Mouse (Mus musculus) left cerebral cortex, postnatal 36 days (tissue): ENCODE data around the gene Wdr45. TPM values are rescaled to one million over a fixed set of nuclear protein-coding genes. Genes with fewer than 3 reads are reported as not detected.
A peak's percentile ranks its signal among the peaks of the same experiment; 100 is the strongest.
"Not testable (repeated sequence)": the region's sequence is repeated elsewhere in the genome, so short reads cannot be mapped to it uniquely, and the experiment has no call there.

Source experiments
- DNase-seq, 2 experiments: peaks; one replicate each; pipeline ENCODE4 v3.0.0; 2021 to 2022; ENCODE audit warnings: low spot score in 2 of 2, mixed read lengths in 1 of 2
- intact Hi-C: fragments of 180-260 bp; cut with DNase I; formaldehyde crosslinking; loops from one replicate; pipeline ENCODE4 v1.15.1; 2025
- total RNA-seq, 2 experiments: library from RNA; stranded (reverse); gene quantifications; 2 replicates each; pipeline ENCODE4 v1.2.3; 2021

The Wdr45 gene
- 10 to 100 TPM; 64.0 to 64.3 TPM for total RNA-seq

DNA sequence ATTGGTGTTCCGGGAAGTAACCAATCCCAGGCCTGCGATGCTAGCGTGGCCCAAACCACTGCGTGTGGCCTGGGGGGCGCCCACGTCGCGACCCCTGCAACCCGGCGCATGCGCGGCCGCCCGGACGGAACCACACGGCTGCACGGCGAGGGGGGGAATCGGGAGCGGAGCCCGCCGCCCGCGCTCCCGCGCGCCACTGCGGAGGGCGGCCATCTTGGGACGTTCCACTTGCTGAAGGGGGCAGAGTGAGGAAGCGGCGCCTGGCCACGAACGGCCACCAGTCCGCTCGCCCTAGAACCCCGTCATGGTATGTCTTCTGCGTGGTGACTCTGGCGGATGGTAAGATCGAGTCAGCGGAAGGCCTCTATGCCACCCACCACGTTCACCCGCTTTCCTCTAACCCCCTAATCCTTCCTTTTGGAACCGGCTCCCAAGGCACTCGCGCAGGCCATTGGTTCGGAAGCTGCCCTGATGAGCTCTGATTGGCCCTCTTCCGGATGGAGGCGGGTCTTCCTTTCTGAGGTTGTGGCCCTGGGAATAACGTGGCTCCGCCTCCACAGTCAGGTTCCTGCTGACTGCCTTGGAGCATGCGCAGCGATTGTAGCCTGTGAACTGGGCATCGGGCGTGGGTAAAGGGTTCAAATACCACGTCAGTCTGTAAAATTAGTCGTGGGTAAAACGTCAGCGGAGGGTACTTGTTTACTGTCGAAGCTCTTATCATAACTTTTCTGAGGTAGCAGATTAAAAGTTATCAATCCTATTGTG, at the start of gene Wdr45:
Gene Wdr45 (plus strand): TSS at position 199 of the 765 bp plus-strand sequence.
- DNase-seq = peak; percentile 88 to 91
- intact Hi-C loops = not testable (repeated sequence)

DNA sequence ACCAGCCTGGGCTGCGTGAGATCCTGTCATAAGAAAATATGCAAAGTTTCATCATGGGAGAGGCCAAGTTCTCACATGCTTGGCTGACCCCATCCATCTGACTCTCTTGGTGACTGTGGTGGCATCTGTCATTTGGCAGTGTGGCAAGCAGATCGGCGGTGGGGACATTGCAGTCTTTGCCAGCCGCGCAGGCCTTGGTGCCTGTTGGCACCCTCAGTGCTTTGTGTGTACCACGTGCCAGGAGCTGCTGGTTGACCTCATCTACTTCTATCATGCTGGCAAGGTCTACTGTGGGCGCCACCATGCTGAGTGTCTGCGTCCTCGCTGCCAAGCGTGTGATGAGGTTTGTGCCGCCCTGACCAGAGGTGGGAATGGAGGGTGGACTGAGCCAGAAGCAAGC, 49.3 kb upstream of the Wdr45 start:
- intact Hi-C loops = no loop called here
- DNase-seq = no peak

DNA sequence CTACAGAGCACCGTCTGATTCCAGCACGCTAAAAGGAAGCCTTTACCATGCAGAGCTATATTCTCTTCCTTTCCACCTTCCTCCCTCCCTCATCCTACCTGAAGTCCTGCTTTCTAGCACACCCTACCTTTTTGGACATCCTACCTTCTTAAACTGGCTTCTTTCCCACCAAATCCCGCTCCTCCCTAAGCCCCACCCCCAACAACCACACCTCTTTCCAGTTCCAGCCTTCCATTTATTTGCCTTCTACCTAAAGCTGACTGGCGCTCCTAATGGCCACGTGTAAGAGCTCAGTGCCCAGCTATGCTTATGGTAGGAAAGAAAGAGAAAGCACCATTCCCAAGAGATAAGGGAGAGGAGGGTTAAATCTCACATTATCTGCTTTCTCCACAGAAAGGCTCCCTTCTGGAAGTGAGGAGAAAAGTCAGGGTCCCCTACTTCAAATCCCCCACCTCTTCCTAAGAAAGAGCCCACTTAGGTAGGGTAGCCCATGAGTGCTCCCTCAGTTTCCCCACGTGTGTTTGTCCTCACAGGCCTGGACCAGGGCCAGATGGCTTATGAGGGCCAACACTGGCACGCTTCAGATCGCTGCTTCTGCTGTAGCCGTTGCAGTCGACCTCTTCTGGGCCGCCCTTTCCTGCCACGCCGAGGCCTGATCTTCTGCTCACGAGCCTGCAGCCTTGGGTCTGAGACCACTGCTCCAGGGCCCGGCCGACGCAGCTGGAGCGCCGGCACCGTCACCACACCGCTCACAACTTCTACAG, 48.2 kb upstream of the Wdr45 start:
- DNase-seq = no peak
- intact Hi-C loops = no loop called here

DNA sequence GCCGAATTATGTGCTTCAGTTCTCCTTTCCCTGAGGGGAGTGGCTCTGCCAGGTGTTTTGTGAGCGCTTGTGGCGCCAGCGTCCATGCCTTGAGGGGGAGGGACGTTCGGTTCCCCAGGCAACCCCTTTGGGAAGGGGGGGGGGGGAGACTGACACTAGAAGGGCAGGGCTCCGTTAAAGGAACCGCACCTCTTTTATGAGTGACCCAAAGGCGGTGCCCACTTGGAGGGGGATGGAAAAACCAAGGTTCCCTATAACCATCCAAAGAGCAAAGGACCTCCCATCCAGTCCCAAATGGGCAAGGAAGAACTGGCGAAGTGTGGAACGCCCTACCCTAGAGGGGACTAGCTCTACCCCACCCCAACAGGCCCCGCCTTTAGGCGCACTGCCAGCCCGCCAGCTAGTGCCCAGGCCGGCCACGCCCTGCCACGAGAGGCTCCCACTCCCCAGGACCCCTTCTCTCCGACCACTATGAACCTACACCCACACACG, 43.7 kb upstream of the Wdr45 start:
- intact Hi-C loops = no loop called here
- peak in 1 of 2 experiments; percentile 43 for DNase-seq

DNA sequence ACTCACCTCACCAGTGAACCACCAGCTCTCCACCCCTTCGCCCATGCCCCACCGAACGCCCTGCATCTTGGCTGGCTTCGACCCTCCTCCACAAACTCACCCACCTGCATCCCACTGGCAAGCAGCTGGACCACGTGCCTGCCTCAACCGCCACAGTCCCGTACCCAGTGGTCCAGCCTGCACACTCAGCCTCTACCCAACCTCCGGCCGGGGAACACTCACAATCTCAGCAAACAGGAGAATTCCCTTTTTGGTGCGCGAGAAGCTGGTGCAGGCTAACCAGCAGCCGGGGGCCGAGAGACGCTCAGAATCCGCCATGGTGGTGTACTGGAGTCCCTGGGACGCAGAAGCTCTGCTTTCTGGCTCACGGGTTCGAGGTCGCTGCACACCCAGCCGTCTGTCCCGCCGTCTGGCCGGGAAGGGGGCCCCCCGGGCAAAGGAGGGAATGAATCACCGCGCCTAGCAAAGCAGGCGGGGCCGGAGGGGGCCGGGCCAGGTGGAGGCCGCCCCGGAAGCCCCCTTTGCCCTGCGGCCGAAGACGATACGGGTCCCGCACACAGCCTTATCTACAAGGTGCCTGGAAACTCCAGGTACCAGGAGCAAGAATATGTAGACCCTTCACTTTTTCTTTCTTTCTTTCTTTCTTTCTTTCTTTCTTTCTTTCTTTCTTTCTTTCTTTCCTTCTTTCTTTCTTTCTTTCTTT, 43.1 kb upstream of the Wdr45 start, which contains the start of gene Plp2:
Gene Plp2 (minus strand): TSS at position 470 of the 703 bp plus-strand sequence.
- intact Hi-C loops = no loop called here
- peak in 1 of 2 experiments; percentile 28 for DNase-seq

DNA sequence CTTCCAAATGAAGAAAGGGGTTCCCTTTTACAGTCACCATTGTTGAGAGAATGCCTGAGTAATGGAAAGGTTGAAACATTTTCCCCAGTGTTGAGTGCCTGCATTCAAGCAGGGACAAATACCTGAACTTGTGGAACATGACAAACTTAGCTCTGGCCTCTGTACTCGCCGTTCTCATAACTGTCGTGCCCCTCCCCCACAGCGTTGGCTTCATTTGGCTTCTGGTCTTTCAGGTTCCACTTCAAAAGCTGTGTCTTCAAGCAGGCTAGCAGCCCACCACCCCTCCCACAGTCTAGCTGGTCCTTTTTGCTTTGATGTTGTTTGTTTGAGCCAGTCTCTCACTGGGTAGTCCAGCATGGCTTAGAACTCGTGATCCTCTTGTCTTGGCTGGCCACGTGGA, 41.4 kb upstream of the Wdr45 start:
- no peak for DNase-seq
- intact Hi-C loops = no loop called here

DNA sequence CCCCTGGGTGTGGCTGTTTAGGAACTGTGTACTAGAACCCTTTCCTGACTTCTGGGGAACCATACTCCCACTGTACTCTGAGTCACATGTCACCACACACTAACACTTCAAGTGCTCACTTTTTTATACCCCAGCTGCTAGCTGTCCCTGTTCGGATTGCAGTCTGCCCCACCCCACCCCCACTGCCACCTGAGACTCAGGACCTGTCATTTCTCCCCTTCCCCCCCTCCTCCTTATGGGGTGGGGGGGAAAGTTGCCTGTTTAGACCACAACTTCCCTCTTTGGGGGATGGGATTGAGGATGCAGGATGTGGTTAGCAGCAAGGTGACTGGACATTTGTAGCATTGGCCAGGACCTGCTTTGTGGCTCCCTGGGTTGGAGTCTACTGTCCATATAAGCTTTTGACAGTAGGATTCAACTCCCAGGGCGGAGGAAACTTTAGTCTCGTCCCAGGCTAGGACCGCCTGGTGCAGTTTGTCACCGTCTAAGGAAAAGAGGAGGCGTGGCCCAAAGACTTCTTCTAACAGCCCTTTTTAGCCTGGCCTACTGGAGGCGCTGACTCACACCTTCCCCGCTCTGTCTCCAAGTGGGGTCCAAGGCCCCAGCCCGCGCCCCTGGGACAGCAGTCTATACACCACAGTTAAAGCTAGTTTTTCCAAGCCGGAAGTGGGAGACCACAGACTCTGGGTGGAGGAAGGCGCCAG, 40.4 kb upstream of the Wdr45 start:
- intact Hi-C loops = no loop called here
- no peak for DNase-seq

DNA sequence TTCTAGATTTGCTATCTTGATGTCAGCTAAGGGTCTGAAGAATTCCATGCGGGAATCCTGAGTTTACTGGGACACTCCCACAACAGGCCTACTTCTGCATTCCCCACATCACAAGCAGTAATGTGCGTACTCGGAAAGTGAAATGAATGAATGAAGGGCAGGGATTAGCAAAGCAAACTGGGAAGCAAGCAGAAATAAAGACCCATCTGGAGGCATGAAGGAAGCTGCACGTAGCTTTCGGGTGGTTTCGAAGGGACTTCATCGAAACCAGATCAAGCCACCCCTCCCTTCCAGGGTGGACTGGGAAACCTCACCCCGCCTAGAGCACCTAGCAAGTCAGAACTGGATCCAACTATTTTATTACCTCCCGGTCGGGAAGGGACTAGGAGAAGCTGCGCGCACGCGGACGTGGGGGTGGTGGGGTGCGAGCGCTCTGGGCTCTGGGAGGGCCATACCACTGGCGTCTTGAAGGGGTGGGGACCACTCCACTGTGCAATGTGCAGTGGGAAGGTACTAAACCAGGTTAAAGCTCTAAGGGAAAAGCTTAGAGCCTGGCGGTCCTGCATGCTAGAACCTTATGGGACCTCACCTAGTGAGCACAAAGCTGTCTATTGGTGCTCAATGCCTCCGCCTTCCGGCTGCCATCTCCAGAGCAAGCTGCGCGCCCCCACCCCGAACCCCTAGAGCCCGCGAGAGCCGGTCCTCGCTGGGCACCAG, 39.7 kb upstream of the Wdr45 start:
- peak; percentile 27 for DNase-seq
- intact Hi-C loops = no loop called here

DNA sequence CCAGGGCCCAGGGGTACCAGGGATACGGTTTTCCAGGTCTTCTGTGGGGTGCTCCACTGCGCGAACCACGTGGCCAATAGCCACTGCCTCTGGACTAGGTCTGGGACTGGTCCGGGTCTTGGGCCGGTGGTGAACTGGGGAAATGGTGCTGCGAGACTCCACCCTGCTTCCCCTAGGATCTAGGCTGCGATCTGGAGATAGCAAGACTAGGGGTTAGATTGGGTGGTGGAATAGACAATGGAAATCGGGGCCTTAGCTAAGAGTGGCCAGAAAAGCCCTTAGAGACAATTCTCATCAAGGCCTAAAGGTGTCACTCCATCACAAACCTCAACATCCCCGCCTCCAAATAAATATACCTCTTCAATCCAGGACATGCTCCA, 39.1 kb upstream of the Wdr45 start:
- intact Hi-C loops = no loop called here
- DNase-seq = no peak

DNA sequence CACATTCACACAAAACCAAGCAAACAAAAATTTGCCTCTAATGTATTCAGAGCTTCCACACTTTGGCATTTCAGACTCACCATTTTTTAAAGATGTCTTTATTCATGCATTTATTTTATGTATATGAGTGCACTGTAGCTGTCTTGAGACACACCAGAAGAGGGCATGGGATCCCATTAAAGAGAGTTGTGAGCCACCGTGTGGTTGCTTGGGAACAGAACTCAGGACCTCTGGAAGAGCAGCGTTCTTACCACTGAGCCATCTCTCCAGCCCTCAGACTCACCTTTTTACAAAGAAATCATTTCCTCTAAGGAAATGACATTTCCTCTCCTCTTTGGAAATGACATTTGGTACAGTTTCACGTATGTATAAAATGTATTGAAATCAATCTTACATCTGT, 35.1 kb upstream of the Wdr45 start:
- intact Hi-C loops = no loop called here

DNA sequence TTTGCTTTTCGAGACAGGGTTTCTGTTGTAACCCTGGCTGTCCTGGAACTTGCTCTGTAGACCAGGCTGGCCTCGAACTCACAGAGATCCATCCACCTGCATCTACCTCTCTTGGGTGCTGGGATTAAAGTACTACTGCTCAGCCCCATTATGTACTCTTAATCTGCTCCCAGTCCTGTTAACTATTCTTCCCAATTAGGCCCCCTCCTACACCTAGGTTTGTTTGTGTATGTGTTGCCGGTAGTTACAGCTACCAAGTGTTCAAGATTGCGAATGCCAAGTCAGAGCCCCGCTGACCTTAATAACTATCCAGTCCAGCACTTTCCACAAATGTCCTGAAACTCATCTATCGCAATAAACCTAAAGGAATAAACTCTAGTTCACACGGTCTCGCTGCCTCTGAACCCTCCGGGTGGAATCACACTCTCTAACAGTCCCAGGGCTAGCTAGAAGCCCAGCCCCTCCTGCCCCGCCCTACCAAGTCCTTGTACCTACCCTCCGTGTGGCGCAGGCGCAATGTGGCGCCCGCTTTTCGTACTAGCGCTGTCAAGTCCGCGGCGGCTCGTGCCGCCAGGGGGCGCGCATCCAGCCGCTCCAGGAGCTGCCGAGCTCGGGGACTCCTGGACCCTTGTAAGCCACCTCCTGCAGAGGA, 34.6 kb upstream of the Wdr45 start:
- peak; percentile 82 to 83 for DNase-seq
- intact Hi-C loops = no loop called here

More for the DNA sequence above, 35.1 kb upstream of the Wdr45 start:
- DNase-seq = no peak

DNA sequence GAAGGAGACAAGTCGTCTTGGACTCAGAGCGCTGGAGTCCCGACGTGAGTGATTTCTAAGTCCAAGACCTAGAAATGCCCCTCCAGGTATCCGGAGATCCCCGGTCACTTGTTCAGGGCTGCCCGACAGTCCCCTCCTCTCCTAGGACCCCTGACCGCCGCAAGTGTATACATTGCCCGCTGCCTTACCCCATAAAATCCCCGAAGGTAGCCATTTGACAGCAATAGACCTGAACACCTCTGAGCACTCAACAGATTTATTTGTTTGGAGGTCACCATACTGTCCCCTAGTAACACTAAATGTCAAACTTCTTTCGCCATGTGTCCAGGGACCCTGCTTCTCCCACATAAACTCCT, 34.1 kb upstream of the Wdr45 start:
- DNase-seq = no peak
- intact Hi-C loops = no loop called here

DNA sequence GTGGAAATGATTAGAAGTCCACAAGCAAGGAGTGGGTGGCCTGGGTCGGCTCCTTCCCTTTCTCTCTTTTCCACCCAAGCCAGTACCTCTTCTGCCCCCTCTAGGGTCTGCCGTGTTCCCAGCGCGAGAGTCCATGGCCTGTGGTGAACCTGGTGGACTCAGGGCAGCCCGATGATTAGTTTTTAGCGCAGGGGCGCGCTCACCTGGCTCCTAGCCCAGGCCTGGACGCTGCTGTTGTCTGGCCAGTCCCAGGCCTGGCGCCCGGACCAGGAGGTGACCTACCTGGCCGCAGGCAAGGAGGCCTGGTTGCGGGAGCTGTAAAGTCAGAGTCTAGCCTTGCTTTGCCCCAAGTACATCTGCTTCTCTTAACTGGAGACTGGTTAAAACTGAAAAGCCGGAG, 33.3 kb upstream of the Wdr45 start, which contains the start of gene Magix:
Gene Magix (minus strand): TSS at position 388 of the 400 bp plus-strand sequence.
- DNase-seq = no peak
- intact Hi-C loops = no loop called here

DNA sequence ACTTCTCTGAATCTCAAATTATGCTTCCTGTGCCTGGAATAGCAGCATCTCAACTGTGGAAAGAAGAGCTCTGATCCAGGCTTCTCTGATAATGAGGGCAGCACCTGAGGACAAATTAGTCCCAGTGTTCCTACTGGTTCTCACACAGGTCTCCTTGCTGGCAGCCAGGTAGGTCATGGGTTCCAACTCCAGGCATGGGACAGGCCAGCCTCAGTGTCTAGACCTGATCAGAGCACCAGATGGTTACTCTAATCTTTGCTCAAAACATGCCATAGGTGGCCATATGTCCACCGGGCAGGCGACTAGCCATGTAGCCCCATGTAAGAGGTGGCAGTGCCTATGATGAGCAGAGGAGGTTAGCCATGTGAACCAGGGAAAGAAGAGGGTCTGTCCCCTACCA, 25.8 kb upstream of the Wdr45 start:
- DNase-seq = no peak
- intact Hi-C loops = no loop called here

DNA sequence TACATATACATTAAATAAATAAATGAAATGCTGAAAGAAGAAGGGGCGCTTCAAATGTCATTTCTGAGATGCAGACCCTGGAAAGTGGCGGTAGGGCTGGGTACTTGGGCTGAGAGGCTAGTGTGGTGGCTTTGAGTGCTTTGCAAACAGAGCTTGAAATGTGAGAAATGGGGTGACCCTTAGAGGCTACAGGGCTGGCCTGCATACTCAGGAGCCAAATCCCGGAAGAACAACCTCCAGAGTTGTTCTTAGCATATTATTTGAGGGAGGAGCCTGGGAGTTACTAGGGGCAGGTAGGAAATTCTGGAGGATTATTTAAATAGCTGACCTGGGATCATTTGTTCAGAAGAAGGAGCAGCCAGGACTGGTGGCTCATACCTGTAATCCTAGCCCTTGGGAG, 23.6 kb upstream of the Wdr45 start:
- no peak for DNase-seq
- intact Hi-C loops = loop anchor here (5.0 kb wide), 1 partner anchor 218 kb away; no protein-coding TSS in a partner anchor

DNA sequence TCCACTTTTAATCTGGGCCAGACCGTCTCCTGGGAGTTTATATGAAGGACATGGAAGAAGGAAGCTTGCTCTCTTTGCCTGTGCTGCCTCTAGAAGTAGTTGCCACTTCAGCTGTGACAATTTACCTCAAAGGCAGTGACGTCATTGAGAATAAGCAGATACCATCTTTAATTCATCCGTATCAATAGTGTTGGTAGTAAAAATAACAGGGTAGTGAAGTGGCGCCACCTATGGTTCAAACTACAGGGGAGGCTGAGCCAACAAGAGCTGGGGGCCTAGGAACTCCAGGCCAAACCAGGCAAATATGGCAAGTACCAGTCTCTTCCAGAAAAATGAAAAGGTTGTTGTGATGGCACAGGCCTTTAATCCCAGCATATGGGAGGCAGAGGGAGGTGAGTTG, 21.3 kb upstream of the Wdr45 start:
- no peak for DNase-seq
- intact Hi-C loops = loop anchor here (5.0 kb wide), 1 partner anchor 221 kb away; no protein-coding TSS in a partner anchor

DNA sequence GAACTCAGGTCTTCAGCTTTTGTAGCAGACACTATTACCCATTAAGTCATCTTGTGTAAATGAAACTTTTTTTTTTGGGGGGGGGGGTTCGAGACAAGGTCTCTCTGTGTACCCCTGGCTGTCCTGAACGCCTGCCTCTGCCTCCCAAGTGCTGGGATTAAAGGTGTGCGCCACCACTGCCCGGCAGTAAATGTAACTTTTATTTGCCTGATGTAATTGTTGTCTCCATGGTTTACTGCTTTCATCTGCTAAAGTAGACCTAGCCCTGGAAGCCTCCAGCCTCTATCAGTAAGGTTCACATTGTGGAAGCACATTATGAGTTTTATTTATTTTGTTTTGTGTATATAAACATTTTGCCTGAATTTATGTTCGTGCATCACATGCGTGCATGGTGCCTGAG, 17.6 kb upstream of the Wdr45 start:
- DNase-seq = no peak
- intact Hi-C loops = no loop called here

DNA sequence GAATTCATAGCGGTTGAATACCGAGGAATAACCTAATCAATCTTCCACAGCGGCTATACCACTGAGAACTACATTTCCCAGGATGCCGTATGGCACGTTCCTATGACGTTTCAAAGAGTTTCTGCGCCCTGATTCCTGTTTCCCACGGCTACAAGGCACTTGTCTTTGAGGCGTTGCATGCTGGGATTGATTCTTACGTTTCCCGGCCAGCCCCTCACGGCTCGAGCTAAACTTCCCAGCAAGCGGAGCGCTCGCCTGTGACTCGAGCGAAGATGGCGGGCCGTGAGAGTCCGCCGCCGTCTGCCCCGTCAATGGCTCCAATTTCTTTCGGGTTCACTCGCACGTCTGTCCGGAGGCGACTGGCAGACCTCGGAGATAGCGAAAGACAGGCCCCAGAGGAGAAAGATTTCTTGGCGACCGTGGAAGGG, 17.2 kb upstream of the Wdr45 start, which contains the start of gene Gpkow:
Gene Gpkow (plus strand): TSS at position 178 of the 428 bp plus-strand sequence.
- peak; percentile 77 to 79 for DNase-seq
- intact Hi-C loops = no loop called here
